Mouse (Mus musculus) heart, adult 11 months (tissue): ENCODE data around the gene B9d2.

ENCODE experiments used
- DNase-seq: peaks from one replicate; pipeline ENCODE4 v3.0.0; 2022

B9d2 gene

DNA sequence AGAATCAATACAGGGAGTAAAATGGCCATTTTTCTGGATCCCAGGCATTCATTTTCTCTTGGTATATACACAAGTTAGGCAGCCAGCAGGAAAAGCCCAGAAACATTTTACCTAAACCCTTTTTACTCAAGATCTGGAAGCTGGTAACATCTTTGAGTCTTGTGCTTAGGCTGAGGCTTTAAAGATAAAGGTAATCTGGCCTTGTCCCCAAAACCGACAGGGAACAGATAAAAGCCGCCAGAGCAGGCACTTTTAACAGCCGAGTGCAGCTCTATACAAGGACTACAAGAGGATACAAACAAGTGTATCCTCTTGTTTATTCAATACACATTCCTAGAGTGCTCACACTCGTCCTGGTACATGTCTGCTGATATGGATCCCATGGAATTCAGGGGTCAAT lies 54.4 kb downstream of the B9d2 start:
- no peak for DNase-seq
